Mouse (Mus musculus): ENCODE data around the gene Olfr317. TPM values are rescaled to one million over a fixed set of nuclear protein-coding genes. Genes with fewer than 3 reads are reported as not detected.

Olfr317 gene
- 0.16 and 0.28 TPM in 2 replicates for polyA plus RNA-seq (2012; rRNA removed)

DNA sequence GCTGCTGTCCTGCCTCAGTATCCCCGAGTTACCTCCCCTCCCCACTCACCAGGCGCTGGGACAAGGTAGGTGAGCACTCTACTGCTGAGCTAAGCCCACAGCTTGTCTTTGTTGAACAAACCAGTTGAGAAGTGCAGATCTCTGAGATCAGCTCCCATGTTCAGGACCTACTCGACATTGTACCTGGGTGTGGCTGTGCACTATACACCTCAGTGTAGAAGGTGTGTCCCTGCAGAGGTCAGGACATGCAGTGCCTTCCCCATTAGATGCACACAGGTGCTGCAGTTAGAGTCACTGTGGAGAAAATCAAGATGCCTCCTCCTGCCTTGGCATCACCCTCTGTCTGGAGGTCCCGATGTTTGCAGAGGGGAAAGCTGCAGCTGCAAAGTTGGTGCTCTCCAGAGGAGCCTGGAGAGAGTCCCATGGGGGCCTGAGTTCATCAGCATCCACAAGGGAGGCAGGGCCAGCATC lies at the start of gene Olfr317:
Olfr317 (minus strand) TSS at position 421 of the 471 bp plus-strand sequence.

DNA sequence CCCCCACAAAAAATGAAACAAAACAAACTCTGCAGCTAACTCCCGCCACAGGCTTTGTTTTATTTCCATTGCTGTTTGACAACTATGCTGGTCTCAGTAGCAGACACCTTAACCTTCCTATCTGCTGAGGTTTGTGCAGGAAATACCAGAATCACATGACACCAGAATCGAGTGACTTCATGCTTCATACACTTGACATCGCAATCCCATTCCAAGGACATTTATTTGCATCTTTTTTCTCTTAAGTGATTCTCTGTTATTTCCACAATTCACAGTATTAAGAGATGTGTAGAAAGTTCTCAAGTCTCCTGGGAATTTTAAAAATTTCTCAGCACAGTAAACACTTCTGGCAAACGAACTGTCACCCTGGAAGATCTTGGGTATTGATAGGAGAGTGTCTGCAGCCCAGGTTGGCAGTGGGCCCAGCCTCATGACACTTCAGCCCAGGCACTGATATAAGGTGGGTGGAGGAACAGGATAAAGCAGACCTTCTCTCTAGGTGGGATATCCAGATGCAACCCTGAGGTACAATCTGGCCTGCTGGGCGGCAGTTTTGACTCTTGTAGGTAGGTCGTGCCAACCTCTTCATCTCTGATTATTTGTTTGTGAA lies 43.6 kb upstream of the Olfr317 start, which contains the start of gene Olfr314:
Olfr314 (plus strand) TSS at position 473 of the 610 bp plus-strand sequence.

DNA sequence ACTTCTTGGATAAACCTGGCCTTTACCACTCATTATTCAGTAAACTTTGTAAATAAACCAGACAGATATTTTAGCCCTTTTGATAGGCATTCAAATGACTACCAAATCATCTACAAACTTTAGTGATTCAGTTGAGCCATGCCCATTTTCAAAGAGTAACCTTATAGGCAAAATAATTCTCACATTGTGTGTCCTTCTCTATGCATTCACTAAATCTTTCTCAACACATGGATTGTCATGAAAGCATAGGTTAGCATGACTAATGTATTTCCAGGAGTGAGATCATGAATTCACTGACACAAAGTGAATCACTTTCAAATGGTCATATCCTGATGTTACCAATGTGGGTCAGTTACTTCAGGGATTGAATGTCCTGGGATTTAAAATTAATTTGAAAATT lies 33.9 kb upstream of the Olfr317 start, which contains the start of gene Olfr315:
Olfr315 (plus strand) TSS at position 301 of the 400 bp plus-strand sequence.

DNA sequence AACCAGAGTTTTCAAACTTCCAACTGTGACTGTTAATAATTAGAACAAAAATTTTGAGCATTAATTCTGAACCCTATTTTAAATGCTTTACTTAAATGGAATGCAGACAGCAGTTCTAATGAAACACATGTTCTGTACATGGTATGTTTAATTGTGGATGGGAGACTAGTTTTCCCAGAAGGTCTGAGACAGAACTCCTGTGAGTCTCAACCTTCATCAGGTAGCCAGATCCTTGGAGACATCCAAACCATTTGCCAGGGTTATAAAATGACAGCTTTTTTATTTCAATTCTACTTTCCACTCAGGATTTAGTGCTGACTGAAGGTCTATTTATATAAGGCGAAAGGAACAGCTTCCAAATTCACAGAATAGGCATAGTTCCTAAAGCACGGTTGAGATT lies 13.4 kb upstream of the Olfr317 start, which contains the start of gene Olfr316:
Olfr316 (plus strand) TSS at position 301 of the 400 bp plus-strand sequence.

GRCm38 (mm10) chr11:58723914-58724313 lies 15.1 kb downstream of the Olfr317 start, which contains the start of gene Olfr318:
Gene Olfr318, minus strand, starts transcription at chr11:58724014.

GRCm38 (mm10) chr11:58698862-58699261 lies 40.1 kb downstream of the Olfr317 start, which contains the start of gene Olfr319:
Gene Olfr319, plus strand, starts transcription at chr11:58699162.

Other genes starting within 250 kb of the Olfr317 start
- gene Olfr332, start 246.7 kb downstream of the Olfr317 start, polyA plus RNA-seq (2012; rRNA removed), result not detected in 2 replicates
- gene Olfr331, start 236.6 kb downstream of the Olfr317 start, polyA plus RNA-seq (2012; rRNA removed), result not detected in 2 replicates
- not detected in 2 replicates for gene Olfr330, start 204.4 kb downstream of the Olfr317 start, polyA plus RNA-seq (2012; rRNA removed)
- not detected in 2 replicates for gene Olfr329-ps, start 192.8 kb downstream of the Olfr317 start, polyA plus RNA-seq (2012; rRNA removed)
- gene Olfr328, start 183.6 kb downstream of the Olfr317 start, polyA plus RNA-seq (2012; rRNA removed), result 0.02 and 0.03 TPM in 2 replicates
- gene Olfr224, start 168.7 kb downstream of the Olfr317 start, polyA plus RNA-seq (2012; rRNA removed), result 0.06 and 0.08 TPM in 2 replicates
- gene Olfr325, start 161.5 kb downstream of the Olfr317 start, polyA plus RNA-seq (2012; rRNA removed), result not detected in 2 replicates
- gene Olfr324, start 144.1 kb downstream of the Olfr317 start, polyA plus RNA-seq (2012; rRNA removed), result 0.03 and 0.05 TPM in 2 replicates
- not detected in 2 replicates for gene 2210407C18Rik, start 123.1 kb downstream of the Olfr317 start, polyA plus RNA-seq (2012; rRNA removed)
- not detected in 2 replicates for gene Olfr323, start 108.7 kb downstream of the Olfr317 start, polyA plus RNA-seq (2012; rRNA removed)
- gene Trim58, start 98.7 kb downstream of the Olfr317 start, polyA plus RNA-seq (2012; rRNA removed), result 0.11 TPM in 1 of 2 replicates, not detected in the other
- 0.01 TPM in 1 of 2 replicates, not detected in the other for gene Olfr322, start 80.4 kb downstream of the Olfr317 start, polyA plus RNA-seq (2012; rRNA removed)
- gene Olfr320, start 58.1 kb downstream of the Olfr317 start, polyA plus RNA-seq (2012; rRNA removed), result not detected in 2 replicates
- gene Olfr319, start 40.0 kb downstream of the Olfr317 start, polyA plus RNA-seq (2012; rRNA removed), result not detected in 2 replicates
- gene Olfr318, start 15.2 kb downstream of the Olfr317 start, polyA plus RNA-seq (2012; rRNA removed), result not detected in 2 replicates
- not detected in 2 replicates for gene Olfr316, start 13.5 kb upstream of the Olfr317 start, polyA plus RNA-seq (2012; rRNA removed)
- not detected in 2 replicates for gene Olfr315, start 34.0 kb upstream of the Olfr317 start, polyA plus RNA-seq (2012; rRNA removed)
- not detected in 2 replicates for gene Olfr314, start 43.7 kb upstream of the Olfr317 start, polyA plus RNA-seq (2012; rRNA removed)
- 2.4 and 3.0 TPM in 2 replicates for gene Fam183b, start 62.7 kb upstream of the Olfr317 start, polyA plus RNA-seq (2012; rRNA removed)
- not detected in 2 replicates for gene Olfr313, start 75.8 kb upstream of the Olfr317 start, polyA plus RNA-seq (2012; rRNA removed)
- not detected in 2 replicates for gene Olfr312, start 90.0 kb upstream of the Olfr317 start, polyA plus RNA-seq (2012; rRNA removed)
- gene Olfr311, start 100.0 kb upstream of the Olfr317 start, polyA plus RNA-seq (2012; rRNA removed), result not detected in 2 replicates
- gene Gm12258, start 107.9 kb upstream of the Olfr317 start, polyA plus RNA-seq (2012; rRNA removed), result 27.6 and 31.1 TPM in 2 replicates
- gene 2810021J22Rik, start 128.0 kb upstream of the Olfr317 start, polyA plus RNA-seq (2012; rRNA removed), result 9.6 and 10.4 TPM in 2 replicates
- 5.4 and 5.7 TPM in 2 replicates for gene Zfp39, start 165.0 kb upstream of the Olfr317 start, polyA plus RNA-seq (2012; rRNA removed)
- gene Btnl10, start 178.7 kb upstream of the Olfr317 start, polyA plus RNA-seq (2012; rRNA removed), result 0.02 and 0.04 TPM in 2 replicates
- 468 and 484 TPM in 2 replicates for gene Rnf187, start 199.7 kb upstream of the Olfr317 start, polyA plus RNA-seq (2012; rRNA removed)
- gene Hist3h2ba, start 209.7 kb upstream of the Olfr317 start, polyA plus RNA-seq (2012; rRNA removed), result 589 and 846 TPM in 2 replicates
- gene Hist3h2a, start 215.5 kb upstream of the Olfr317 start, polyA plus RNA-seq (2012; rRNA removed), result 100 and 126 TPM in 2 replicates
- gene Trim17, start 215.5 kb upstream of the Olfr317 start, polyA plus RNA-seq (2012; rRNA removed), result 1.8 and 1.9 TPM in 2 replicates
- gene Trim11, start 238.9 kb upstream of the Olfr317 start, polyA plus RNA-seq (2012; rRNA removed), result 29.6 and 30.8 TPM in 2 replicates